Mouse (Mus musculus) c-Kit-positive CD71-negative TER-119-negative erythroid progenitor cells, embryonic 14.5 days (primary cell): ENCODE results near the gene Tubb4b.
A peak's percentile ranks its signal among the peaks of the same experiment; 100 is the strongest.

Source experiments
- DNase-seq: peaks from one replicate; pipeline ENCODE4 v3.0.0-alpha.2; 2013; ENCODE audit warnings: low read depth

Gene Tubb4b

DNA sequence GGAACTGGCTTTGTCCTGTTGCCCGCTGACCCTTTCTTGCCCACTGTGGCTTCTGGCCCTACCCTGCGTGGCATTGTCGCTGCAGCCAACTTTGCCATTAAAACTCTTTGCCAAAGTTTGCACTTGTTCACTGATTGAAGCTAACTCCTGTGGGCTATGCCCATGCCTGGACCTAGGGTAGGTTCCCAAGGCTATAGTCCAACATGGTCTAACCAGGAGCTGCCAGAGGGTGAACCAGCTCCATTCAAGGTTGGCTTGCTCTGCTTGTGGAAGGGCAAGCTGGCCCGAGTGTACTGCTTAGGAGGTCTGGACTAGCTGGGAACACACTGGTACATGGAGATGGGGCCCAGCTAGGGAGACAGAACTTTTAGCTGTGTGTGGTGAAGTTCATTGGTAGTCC, 19.6 kb upstream of the Tubb4b start:
- DNase-seq = no peak

DNA sequence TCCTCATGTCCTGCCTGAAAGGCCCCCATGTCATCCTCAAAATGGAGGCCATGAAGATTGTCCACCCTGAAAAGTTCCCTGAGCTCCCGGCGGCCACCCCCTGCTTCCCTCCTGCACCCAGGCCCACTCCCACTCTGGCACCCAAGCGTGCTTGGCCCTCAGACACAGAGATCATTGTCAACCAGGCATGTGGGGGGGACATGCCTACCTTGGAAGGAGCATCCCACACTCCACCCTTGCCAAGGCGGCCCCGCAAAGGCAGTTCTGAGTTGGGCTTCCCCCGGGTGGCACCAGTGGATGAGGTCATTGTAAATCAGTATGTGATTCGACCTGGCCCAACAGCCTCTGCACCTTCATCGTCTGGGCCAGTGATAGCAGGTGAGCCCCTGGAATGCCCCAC, 18.8 kb upstream of the Tubb4b start:
- DNase-seq = no peak

DNA sequence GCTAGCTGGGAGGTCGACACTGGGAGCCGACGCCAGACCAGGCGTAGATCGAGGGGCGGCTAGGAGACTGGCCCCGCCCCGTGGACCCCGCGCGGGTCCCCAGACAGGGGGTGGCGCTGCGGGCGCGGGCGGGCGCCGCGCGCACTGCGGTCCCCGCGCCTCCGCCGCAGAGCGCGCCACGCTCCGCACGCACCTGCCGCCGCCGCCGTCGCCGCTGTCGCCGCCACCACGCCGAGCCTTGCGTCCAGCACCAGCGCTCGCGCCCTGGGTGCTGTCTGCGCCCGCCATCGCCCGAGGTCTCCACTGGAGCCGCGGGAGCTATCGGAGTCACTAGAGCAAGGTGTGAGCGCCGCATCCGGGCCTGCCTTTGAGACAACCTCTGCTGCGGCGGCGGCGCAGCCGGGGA, 17.6 kb upstream of the Tubb4b start, which contains the start of the genes Rnf208 and Cysrt1:
Gene Rnf208, plus strand, starts transcription at position 155 of the 406 bp plus-strand sequence.
Gene Cysrt1, minus strand, starts transcription at position 352 of the 406 bp plus-strand sequence.
- DNase-seq = no peak

- no peak for DNase-seq
These were observed 16.9 kb upstream of the Tubb4b start for GRCm38 (mm10) chr2:25241438-25241775.

- DNase-seq = no peak
These were observed 16.4 kb upstream of the Tubb4b start for GRCm38 (mm10) chr2:25240723-25241437.

DNA sequence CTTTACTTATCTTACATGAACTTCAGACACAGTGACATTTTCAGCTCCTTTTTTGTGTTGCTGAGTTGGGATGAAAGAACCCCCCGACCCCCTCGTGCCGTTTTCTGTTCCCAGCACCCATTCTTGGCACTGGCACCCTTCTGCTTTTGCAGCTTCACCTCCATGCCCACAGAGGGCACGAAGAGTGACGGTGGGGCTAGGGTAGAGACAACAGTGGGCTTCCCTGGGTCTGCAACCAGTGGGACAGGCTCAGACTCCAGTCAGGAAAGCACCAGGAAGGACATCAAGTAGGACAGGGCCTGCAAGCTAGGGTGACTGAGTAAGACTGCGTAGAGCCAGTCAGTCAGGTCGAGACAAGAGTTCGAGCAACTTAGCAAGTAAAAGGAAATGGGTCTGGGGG, 15.8 kb upstream of the Tubb4b start:
- DNase-seq = no peak

DNA sequence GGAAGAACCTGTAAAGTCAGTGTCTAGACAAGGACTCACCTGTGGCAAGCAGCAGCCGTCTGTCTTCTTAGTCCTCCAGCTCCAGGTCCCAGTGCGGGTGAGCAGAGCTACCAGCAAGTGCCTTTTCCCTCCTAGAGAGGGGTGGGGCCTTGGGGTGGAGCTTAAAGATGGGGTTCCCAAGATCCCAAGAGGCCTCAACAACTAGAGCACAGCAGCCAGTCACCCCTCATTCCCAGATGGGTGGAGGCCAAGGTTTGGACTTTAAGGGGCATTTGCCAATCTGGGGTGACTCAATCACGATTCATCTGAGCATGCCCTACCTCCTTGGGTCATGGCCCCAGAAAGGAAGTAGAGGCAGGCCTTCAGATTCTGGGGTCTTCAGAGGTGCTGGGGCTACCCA, 15.3 kb upstream of the Tubb4b start:
- DNase-seq = no peak

DNA sequence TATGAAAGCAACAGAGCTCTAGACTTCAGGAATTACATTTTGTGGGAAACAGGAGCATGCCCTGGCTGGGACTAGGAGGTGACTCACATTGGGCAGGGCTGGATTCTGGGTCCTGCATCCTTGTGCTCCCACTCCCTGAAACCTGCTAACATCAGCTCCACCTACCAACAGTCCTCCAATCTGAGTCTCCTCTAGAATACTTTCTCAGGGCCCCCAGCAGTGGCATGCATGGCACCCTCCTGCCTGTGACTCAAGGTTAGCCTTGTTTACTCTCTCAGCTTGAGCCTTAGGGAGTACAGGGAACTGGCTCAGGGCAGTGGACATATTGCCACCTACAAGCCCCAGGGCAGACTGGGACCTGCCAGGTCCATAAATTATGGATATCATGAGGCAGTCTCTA, 13.6 kb upstream of the Tubb4b start:
- DNase-seq = no peak

GRCm38 (mm10) chr2:25237522-25237921, 13.0 kb upstream of the Tubb4b start:
- no peak for DNase-seq

- DNase-seq = no peak
These were observed 12.1 kb upstream of the Tubb4b start, which contains the start of gene Rnf224 for GRCm38 (mm10) chr2:25236614-25237013. TSS of gene Rnf224 (minus strand) at chr2:25236787.

- DNase-seq = no peak
These were observed 10.2 kb upstream of the Tubb4b start for GRCm38 (mm10) chr2:25234551-25235220.

- no peak for DNase-seq
These were observed 9.5 kb upstream of the Tubb4b start, which contains the start of gene Slc34a3 for GRCm38 (mm10) chr2:25234050-25234449. TSS of gene Slc34a3 (minus strand) at chr2:25234364.

DNA sequence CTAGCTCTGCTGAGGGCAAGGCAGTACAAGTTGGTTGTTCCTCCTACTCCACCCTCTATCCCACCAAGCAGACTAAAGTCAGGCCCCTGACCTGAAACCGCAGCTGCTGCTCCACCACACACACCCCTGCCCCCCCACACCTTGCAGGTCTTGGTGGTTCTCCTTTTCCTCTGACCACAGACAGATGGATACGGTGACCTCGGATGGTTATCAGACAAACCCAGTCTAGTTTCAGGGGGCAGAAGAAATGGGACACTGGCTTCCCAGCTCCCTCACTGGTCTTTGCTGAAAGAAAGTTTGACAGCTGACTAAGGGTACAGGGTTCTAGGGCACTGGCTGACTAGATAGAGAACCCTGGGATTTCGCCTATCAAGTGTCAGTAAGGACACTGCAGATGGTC, 8.9 kb upstream of the Tubb4b start:
- peak; percentile 39 for DNase-seq

DNA sequence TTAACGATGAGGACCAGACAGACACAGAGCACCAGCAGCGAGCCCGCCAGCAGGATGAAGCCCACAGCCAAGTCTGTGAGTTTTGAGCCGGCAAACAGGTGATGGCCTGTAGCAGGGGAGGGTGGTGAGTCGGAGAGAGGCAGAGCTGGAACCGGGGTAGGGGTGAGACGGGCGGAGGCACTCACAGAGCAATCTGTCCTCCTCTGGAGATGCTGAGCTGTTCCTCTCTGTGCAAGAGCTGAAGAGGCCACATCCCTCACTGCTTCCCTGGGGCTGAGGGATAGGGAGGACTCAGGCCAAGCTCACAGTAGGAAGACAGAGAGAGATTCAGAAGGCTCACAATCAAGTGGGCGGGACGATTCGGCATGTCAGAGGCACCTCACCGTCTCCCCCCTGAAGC, 6.5 kb upstream of the Tubb4b start:
- DNase-seq = no peak

DNA sequence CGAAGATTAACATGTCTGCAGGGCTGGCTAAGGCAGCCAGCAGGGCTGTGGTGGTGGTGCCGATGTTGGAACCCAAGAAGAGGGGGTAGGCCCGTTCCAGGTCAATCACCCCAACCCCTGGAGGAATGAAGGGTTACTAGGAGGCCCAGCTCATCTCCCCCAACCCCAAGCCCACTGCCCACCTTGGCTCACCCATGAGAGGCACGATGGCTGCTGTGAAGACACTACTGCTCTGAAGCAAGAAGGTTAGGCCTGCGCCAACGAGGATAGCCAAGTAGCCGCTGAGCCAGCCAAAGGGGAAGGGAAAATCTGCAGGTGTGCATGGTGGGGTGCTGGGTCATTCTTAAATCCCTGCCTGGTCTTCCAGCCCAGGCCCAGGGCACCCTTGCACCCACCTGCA, 6.1 kb upstream of the Tubb4b start:
- DNase-seq = no peak

- no peak for DNase-seq
These were observed 5.1 kb upstream of the Tubb4b start for GRCm38 (mm10) chr2:25229582-25229981.

DNA sequence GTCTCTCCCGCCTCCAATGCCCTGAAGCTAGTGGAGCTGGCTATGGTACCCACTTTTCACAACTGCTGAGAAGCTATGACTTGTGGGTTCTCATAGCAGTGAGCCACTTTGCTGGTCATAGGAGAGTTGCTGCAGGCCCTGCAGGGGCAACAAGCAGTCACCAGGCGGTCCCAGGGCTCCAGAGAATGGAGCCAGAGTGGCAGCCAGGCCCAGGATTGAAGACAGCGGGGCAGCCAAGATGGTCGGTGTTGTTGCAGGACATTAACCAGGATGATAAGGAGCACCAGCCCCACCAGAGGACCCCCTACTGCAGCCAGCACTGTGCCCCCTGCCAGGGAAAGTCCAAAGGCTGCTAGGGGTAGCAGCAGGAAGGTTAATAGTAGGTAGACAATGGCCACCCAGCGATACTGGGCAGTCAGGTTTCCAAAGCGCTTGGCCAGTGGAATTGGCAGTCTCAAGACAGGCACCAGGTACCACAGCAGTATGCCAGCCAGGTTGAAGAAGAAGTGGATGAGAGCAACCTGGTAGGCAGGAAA, 4.6 kb upstream of the Tubb4b start:
- DNase-seq = no peak

GRCm38 (mm10) chr2:25228431-25228889, 4.0 kb upstream of the Tubb4b start:
- DNase-seq = peak; percentile 90

DNA sequence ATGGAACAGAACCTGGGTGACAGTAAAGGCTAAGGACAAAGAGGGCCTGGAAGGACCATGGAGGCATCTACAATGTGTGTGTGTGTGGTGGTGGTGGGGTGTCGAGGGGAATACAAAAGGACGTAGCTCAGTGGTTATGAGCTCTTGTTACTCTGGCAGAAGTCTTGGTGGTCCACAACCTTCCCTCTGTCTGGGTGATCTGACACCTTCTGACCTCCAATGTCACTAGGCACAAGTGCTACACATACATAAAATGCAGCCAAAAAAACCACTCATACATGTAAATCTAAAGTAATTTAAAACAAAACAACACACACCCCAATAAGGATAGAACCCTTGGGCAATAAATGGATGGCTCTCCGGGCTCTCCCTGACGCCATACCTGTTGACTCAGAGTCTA, 2.9 kb upstream of the Tubb4b start:
- DNase-seq = no peak

DNA sequence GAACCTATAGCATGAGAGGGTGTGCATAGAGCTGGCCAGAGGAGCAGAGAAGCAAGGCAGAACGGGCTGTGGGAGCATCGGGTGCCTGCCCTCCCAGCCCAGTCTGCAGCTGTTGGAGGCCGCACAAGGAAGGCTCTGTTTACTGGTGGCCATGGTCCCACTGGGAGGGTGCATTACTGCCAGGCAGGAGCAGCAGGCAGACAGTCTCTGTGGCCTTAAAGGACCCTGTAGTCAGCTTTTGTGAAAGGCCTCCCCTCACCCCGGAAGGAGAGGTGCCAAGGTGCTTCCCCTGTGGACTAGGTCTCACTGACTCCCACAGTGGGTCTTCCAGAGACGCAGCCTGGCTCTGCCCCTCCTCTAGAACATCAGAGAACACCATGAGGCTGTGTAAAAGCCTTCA, 2.4 kb upstream of the Tubb4b start:
- DNase-seq = no peak

GRCm38 (mm10) chr2:25225811-25226379, 1.4 kb upstream of the Tubb4b start:
- DNase-seq = no peak

GRCm38 (mm10) chr2:25224766-25225752, 557 bp upstream of the Tubb4b start:
- DNase-seq = peak; percentile 97
